Mouse (Mus musculus): ENCODE results near the gene Stx6.
"Not testable (repeated sequence)": the region's sequence is repeated elsewhere in the genome, so short reads cannot be mapped to it uniquely, and the experiment has no call there.

Stx6 gene

GRCm38 (mm10) chr1:155169935-155170334 lies 11.4 kb downstream of the Stx6 start:
- no peak for DNase-seq

GRCm38 (mm10) chr1:155172895-155173643 lies 14.6 kb downstream of the Stx6 start:
- no peak for DNase-seq

GRCm38 (mm10) chr1:155173644-155174016 lies 15.1 kb downstream of the Stx6 start:
- DNase-seq, result not testable (repeated sequence)

GRCm38 (mm10) chr1:155174424-155174823 lies 15.9 kb downstream of the Stx6 start:
- DNase-seq, result no peak

GRCm38 (mm10) chr1:155178192-155178924 lies 19.8 kb downstream of the Stx6 start:
- DNase-seq, result no peak

- no peak for DNase-seq
These were observed 25.7 kb downstream of the Stx6 start for GRCm38 (mm10) chr1:155184191-155184590.

- no peak for DNase-seq
These were observed 30.1 kb downstream of the Stx6 start for GRCm38 (mm10) chr1:155188656-155189055.

- no peak for DNase-seq
These were observed 32.7 kb downstream of the Stx6 start for GRCm38 (mm10) chr1:155191219-155191618.

- DNase-seq, result no peak
These were observed 33.2 kb downstream of the Stx6 start for GRCm38 (mm10) chr1:155191671-155192070.

- DNase-seq, result no peak
These were observed 34.4 kb downstream of the Stx6 start for GRCm38 (mm10) chr1:155192805-155193368.

- no peak for DNase-seq
These were observed 38.2 kb downstream of the Stx6 start for GRCm38 (mm10) chr1:155196691-155197090.

GRCm38 (mm10) chr1:155199522-155199921 lies 41.0 kb downstream of the Stx6 start:
- DNase-seq, result no peak

GRCm38 (mm10) chr1:155200967-155201366 lies 42.5 kb downstream of the Stx6 start:
- DNase-seq, result no peak

GRCm38 (mm10) chr1:155201373-155201879 lies 42.9 kb downstream of the Stx6 start:
- no peak for DNase-seq

- no peak for DNase-seq
These were observed 43.4 kb downstream of the Stx6 start for GRCm38 (mm10) chr1:155201914-155202313.

- no peak for DNase-seq
These were observed 44.0 kb downstream of the Stx6 start for GRCm38 (mm10) chr1:155202472-155202871.

GRCm38 (mm10) chr1:155203101-155203500 lies 44.6 kb downstream of the Stx6 start:
- no peak for DNase-seq

- DNase-seq, result no peak
These were observed 45.4 kb downstream of the Stx6 start for GRCm38 (mm10) chr1:155203954-155204353.

- no peak for DNase-seq
These were observed 46.1 kb downstream of the Stx6 start for GRCm38 (mm10) chr1:155204560-155205162.

GRCm38 (mm10) chr1:155205311-155205710 lies 46.8 kb downstream of the Stx6 start:
- DNase-seq, result no peak

- DNase-seq, result no peak
These were observed 47.5 kb downstream of the Stx6 start for GRCm38 (mm10) chr1:155205822-155206660.

- DNase-seq, result no peak
These were observed 49.3 kb downstream of the Stx6 start for GRCm38 (mm10) chr1:155207859-155208258.

Measured in embryo, embryonic 11 days (tissue).